Mouse (Mus musculus): Measurements from ENCODE around the gene Brat1.
A peak's percentile ranks its signal among the peaks of the same experiment; 100 is the strongest.
"Not testable (repeated sequence)": the region's sequence is repeated elsewhere in the genome, so short reads cannot be mapped to it uniquely, and the experiment has no call there.

Brat1 gene

DNA sequence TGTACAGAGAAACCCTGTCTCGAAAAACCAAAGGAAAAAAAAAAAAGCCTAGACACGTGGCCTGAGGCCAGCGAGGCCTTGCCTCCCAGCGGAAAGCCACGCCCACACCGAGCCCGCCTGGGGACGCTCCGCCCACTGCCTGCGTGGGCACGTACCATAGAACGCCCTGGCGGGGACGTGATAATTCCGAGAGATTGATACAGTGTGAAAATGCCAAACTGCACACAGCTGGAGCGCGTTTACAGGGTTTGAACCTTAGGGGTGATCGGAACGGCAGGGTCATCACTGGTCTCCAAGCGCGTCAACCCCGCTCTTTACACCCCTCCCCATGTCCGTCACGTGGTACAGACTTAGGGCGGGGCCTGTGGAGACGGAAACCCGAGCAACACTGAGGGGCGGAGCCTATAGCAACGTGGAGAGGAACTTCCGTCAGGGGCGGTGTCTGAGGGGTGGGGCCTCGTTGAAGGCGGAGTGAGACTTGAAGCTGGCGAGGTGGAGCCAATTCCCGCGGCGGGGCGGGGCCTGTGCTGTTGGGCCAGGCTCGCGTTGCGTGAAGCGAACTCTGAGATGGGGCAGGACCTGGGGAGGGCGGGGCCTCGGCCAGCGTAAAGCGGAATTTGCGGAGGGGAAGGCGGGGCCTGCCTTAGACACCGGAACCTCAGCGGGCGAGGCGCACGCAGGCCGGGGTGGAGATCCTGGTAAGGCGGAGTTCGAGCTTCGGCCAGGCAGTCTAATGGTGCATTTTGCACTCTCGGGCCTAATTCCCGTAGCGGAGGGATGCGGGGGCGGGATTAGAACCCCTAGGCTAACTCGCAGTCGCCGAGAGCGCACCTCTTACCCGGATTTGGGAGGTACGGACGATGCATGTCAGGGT, at the start of gene Brat1:
Gene Brat1 (plus strand): TSS at position 634 of the 874 bp plus-strand sequence.
- DNase-seq = peak; percentile 100

DNA sequence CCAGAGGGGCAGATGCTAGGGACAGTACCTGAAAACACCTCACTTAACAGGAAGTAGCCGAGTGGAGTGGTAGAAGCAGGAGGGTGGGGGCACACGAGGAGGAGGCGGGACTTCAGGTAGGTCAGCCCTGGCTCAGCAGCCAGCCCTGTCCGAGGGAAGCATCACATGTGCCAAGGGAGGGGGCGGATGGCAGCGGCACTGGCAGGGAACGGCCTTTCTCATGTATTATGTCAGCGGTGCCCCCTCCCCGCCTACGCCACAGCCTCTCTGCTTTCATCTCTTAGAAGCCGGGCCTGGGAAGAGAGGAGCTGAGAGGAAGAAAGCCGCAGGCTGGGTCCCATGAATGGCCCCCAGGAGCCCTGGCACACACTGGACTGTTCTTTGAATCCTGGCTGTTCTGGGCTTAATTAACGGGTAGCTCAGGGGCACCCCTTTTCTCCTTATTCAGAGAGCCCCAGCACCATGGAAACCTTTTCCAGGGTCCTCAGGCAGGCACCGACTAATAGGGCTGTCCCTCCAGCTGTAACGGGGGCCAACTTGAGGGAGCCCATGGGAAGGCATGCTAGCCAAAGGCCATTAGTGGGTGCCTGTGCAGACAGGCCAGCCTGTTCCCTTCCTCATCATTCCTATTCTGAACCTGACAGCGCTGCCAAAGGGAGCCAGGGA, 45.1 kb upstream of the Brat1 start:
- no peak for DNase-seq

DNA sequence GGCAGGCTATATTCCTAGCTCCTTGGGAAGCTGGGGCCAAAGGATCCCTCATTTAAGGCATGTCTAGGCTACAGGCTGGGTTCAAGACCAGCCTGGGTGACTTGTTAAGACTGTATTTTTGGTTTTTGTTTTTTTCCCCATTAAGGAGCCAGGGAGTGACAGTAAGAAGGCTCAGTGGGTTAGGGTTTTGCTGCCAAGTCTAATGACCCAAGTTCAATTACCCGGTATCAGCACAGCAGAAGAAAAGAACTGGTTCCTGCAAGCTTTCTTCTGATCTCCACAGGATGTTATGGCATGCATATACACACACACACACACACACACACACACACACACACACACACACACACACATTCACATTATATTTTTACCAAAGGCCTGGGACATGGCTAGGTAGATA, 44.4 kb upstream of the Brat1 start:
- DNase-seq = no peak

DNA sequence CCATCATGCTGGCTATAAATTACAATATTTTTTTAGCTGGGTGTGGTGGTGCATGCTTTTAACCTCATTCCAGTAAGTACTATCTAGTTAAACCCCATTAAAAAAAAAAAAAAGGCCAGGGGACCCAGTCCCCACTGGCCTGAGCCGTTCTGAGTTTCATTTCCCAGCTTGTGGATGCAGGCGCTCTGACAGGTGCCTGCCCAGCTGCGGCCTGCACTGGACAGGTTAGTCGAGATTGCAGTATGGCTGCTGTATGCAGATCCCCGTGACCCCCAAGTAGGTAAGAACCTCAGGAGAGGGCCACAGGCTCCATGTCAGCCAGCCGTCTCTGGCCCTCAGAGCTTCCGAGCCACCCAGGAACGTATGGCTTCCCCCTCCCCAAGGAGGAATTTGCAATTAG, 43.4 kb upstream of the Brat1 start:
- DNase-seq = no peak

DNA sequence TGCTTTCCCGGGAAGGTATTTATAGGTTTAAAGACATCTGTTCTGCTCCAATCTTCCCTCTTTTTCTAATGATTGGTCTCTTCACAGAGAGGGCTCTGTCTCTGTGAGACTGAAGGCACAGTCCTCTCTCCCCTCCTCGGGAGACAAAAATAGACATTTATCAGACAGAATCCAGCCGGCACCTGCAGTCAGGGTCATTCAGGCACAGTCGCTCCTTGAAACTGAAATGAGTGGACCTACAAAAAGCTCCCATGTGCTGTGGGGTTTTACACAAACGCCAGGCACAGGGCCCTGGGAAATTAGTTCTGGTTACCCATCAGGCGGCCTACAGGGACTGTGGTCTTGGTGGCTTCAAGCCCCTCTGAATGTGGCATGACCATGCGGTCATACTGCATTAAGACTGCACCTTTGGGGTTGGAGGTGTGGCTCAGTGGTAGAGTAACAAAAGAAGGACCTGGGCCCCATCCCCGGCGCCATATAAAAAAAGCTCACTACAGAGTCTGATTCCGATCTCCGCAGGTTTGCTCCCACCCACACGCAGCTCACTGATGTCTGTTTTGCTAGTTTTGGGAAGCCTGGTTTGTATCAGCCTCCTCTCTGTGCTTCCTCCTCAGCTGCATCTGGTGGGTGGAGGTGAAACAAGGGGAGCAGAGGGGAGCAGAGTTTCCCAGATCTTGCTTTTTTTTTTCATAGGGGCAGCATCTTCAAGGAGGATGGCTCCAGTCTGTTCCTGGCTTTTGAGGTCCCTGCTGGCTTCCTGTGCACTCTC, 42.8 kb upstream of the Brat1 start:
- DNase-seq = no peak

DNA sequence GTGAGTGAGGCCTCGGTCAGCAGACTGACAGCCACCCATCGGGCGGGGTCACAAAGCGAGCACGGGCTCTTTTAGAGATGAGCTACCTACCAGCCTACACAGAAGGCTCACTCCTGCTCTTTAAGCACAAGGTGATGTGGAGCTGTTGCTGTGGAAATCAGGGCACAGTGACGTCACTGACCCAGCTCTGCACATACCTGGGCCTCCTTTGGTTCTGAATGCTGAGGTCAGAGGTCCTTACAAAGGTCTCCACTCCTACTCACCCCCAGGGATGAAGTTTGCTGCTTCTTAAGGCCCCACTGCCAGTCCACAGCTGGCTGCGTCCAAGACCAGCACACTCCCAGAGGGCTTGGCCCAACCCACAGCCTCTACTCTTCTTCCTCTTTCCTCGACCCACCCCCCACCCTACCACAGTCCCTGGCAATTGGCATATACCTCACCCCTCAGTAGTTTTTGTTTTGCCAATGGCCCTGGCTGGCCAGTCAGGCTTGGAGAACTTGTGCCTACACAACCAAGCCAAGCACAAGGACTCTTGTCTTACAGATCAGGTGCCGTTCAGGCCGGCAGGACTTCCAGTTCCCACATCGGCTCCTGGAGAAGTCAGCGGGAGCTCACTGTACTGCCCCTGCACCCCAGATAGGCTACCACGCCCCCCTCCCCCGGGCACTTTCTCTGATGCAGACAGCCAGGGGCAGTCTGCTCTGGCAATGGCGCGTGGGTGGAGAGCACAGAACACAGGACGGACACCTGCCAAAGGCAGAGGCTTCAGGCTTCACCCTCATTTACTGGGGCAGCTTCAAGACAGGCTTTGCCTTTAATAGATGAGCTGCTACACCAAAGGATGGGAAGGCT, 41.8 kb upstream of the Brat1 start:
- DNase-seq = no peak

DNA sequence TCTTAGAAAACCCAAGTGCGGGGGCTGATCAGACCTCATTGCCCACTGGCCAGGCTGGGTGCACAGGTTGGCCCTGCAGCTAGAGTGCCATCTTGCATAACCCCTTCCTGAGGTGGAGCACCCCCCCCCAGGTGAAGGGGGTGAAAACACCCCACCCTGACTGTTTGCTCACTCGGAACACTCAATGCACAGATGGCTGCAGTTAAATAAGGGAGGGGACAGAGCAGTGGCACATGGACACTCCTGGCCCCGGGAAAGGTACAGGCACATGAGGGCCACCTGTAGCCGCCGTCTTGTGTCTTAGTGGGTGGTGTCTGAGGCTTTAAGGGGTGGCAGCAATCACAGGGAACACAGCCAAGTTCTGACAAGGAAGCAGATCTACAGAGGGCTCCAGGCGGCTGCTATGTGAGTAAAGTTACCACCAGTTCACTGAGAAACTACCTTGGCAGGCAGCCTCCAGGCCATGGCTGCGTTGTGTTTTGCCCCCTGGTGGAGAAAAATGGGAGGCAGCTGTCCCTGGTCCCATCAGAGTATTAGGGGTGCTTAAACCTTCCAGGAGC, 41.1 kb upstream of the Brat1 start:
- DNase-seq = peak; percentile 70

DNA sequence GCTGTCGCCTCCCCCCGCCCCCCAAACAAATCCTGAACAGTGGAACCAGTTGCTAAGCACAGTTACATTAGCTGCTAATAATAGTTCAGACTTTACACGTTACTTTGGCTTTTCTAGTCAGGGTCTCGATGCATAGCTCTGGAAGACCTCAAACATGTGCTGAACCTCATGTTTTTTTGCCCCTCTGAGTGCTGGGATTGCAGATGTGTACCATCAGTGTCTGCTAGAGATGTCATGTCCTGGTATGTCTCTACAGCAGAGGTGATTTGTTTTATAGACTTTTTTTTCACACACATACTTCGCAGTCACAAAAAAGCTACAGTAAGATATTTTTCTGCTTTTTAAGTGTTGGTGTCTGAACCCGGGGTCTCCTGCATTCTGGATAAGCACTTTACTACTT, 32.7 kb upstream of the Brat1 start:
- no peak for DNase-seq

DNA sequence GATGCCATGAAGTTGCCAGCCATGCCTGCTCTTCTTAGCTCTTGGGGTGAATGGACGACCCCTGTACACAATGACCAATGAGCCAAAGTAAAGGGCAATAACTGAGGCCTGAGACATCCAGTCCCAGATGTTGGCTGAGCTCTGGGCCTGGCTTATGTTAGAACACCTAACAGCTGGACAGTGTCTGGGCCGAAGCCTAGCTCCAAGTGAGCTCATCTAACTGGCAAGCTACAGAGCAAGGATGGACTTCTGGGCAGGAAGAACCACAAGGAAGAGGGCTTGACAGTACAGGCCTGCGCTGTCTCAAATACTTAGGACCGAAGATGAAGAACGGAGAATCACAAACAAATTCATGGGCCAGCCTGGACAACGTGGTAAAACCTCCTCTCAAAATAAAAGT, 32.2 kb upstream of the Brat1 start:
- DNase-seq = not testable (repeated sequence)

DNA sequence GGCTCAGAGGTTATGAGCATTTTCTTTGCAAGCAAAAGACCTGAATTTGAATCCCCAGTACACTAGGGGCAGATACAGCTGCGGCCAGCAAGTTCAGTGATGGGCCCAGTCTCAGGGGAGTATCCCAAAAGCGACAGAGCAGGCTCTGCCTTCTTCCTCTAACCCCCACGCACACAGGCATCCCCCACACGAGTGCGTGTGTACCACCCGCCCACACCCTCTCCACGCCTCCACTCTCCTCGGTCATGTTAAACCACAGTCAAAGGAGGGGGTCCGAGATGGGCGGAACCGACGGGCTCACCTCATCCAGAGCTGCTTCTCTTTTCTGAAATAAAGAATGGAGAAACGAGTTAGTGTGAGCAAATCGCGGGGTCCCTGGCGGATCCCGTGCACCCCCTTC, 30.8 kb upstream of the Brat1 start:
- DNase-seq = no peak

DNA sequence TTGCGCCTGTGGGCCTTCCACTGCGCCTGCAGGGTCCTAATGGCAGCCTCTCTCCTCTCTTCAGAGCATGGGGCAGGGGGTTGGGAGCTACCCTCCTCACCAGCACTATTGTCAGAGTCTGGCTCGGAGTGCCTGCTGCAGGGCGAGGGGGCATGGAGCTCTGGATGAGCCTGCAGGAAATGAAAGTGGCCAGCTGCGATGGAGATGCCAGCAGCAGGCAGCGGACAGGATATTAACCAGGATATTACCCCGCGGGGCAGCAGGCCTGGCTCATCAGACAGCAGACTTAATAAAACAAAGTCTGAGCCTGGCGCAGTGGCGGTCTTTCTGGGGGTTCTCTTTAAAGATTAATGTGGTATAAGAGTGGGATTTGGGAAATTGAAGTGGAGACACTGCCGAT, 29.7 kb upstream of the Brat1 start:
- no peak for DNase-seq

DNA sequence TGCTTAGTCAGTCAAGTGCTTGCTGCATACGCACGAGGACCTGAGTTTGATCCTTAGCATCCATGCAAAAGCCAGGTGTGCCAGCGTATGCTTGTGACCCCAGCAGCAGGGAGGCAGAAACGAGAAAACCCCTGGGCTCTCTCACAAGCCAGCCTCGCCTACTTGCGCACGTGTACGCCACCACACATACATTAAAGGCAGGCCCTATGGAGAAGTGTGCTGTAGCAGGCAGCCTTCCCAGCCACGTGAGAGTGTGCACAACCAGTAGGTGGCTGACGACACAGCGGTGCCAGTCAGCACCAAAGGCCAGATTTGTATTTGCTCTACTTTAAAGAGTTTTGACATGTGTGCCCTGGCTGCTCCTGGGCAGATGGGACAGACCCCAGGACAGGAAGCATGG, 29.2 kb upstream of the Brat1 start:
- no peak for DNase-seq

DNA sequence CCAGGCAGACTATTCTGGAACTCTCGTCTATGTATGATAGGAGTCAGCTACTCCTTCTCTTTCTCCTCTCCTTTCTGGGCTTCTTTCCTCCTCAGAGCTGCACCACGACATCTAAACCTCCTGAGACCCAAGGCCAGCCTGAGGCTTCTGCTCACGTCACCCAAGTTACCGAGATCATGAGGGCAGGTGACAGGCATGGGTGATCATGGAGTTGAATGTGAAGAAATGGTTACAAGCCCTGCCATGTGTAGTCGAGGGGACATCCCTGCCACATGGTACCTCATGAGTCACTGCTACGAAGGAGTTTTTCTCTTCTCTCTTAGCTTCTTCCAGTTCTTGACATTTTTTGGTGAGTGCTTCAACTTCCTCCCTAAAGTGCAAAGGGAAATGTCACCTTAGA, 27.7 kb upstream of the Brat1 start:
- no peak for DNase-seq

DNA sequence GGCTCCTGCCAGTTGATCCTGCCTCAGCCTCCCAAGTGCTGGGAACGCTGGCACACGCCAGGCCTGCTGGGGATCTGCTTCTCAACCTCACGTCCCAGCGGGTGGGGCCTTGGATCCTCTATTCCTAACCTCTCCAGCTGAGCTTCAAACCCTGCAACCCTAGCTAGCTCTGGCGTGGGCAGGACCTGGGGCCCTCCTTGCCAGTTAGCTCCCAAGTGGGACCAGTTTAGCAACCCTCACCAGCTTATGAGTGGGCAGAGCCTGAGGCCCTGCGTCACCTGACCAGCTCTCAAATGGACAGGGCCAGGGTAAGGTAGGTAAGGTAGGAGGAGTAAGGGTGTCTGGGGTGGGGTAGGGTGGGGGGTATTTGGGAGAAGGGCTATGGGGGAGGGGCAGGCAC, 24.8 kb upstream of the Brat1 start:
- DNase-seq = no peak

DNA sequence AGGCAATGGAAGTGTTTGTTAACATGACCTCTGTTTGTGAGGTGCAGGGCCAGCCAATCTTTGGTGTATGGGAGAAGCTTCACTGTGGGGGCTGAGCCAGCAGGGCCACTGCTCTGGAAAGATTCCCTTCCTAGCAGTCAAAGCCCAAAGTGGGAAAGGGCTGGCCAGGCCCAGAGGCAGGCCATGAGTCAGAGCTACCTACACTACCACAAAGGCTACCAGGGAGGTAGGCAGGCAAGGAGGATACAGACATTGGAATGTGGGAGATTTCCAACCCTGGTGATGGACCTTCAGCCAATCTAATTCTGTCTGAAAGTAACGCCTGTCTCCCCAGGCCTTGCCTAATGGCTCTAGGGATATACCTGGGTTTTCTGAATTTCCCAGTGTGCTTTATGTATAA, 23.9 kb upstream of the Brat1 start:
- no peak for DNase-seq

DNA sequence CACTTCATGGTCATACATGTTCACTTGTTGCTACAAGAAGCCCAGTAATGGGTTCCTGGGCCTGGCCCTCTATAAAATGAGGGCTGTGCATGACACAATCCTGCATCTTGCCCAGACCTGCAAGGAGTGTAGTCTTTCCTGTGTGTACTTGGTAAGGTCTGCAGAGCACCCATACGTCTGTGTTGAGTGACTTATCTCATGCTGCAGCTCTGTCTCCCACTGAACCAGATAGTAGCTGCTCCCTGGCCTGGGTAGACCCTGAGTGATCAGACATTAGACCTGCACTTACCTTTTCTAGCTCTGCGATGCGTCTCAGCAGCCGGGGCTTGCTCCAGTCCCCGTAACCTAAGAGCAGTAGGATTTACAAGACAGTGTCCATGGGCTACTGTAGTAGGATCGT, 22.7 kb upstream of the Brat1 start:
- DNase-seq = no peak

DNA sequence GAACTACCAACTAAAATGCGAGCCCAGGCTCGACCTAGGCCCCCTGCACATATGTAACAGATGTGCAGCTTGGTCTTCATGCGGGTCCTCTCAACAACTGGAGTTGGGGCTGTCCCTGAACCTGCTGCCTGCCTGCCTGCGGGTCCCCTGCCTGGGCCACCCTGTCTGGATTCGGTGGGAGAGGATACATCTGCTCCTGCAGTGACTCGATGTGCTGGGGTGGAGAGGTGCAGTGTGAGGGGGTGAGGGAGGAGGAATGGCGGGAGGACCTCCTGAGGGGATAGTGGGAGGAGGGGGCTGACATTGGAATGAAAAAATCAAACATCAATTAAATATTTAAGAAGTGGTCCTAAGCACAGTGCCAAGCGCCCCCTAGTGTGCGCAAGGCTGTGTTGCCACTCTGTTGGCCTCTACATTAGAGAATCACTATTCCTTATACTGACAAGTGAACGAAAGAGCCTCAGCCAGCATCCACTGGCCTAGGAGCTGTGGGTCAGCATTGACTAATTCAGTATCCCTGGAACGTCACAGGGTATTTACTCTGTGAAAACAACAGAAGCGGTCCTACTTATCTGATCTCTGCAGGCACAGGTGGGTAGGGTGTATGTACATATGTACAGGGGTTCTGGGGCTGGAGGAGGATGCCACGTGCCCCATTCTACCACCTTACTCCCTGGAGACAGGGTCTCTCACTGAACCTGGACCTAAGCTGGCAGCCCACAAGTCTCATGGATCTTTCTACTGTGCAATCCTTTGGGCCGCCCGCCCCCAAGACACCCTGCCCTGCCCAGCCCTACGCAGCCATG, 20.3 kb upstream of the Brat1 start:
- DNase-seq = peak; percentile 37

DNA sequence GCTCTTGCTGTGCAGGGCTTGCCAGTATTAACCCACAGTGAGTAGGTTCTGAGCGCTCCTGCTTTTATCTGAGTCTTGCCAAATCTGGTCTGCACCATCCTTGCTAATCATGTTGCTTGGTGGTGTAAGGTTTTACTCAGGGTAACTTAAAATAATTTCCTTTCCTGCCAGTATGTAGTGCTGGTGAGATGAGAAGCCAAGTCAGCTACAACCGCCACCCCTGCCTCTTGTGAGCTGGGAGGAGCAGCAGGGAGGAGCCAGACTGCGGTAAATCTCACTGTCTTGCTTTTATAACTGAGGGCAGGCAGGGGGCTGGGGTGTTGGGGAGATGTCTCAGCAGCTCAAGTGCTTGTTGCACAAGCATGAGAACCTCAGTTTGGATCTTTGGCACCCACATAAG, 16.4 kb upstream of the Brat1 start:
- no peak for DNase-seq

DNA sequence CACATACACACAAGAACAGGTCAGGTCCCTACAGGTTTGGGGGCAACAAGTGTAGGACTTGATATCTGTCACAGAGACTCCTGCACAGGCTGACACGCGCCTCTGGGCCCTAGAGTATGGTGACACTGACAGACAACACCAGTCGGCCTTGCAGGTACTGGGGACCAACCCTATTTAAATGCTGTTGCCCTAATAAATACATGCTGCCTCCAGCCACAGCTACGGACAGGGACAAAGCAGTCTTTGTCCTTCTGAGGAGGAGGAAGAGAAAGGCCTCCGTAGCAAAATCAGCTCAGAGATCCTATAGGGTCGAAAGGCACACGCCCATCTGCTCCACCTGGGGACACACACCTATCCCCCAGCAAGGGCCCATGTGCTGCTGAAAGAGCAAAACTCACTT, 8.8 kb upstream of the Brat1 start:
- DNase-seq = no peak

DNA sequence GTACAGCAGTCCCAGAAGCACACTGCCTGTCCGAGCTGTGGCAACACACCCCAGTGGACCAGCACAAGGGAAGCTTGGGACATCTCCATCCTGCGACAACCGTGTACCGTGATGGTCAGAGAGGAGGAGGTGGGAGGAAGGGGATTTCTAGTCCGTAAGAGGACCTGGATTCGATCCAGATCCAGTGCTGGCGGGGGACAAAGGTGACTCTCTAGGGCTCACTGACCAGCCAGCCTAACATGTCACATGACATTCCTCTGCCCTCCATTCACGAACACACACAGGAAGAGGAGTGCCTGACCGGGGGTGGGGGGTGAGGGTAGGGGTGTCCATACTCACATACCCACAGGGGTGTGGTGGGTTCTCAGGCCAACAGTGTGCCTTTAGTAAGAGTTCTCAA, 5.0 kb upstream of the Brat1 start:
- DNase-seq = peak; percentile 71

DNA sequence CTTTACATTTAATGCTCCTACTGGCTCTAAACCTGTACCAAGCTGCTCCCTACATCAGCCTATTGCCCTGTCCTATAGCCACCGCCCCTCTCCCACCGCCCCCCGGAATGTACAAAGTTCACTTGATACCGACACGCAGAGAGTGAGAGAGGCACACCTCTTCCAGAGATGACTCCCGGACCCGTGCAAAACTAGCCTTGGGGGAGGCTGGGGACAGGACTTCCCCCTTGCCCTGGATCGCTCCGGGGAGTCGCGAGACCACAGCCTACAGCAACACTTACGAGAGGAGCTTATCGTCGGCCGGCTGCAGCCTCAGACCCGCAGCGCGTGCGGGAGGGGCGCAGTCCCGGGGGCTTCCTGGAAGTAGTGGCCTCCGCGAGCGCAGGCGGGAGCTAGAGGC, 3.1 kb upstream of the Brat1 start:
- no peak for DNase-seq

DNA sequence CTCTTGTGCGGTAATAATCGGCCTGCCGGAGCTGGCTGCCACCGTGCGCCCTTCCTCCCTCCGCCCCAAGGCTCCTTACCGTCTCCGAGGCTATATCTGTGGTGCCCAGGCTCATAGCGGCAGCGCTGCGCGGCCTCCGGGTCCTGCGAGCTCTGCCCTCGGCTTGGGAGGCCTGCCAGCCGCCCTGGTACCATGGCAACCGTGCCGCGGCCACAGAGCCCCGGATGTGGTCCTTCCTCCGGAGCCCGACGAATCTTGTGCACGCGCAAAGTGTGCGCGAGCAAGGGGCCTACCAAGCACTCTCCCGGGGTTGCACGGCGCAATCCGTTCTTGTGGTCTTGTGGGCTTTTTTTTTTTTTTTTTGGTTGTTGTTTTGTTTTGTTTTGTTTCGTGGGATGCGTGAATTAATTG, 2.7 kb upstream of the Brat1 start, which contains the start of gene Iqce:
Gene Iqce (minus strand): TSS at position 276 of the 411 bp plus-strand sequence.
- peak; percentile 96 for DNase-seq

Data from kidney, adult 9 months (tissue).